Mouse (Mus musculus) hindbrain, embryonic 11.5 days (tissue): ENCODE measurements at regions not wholly inside any gene's neighbourhood (a gene's known extent, or its start where the extent isn't known, plus 50 kb on each side); places are given as distances from the start of the nearest gene placed in this dataset.

Experiments used
- ATAC-seq: fragments of 200-750 bp; cut with Nextera tagmentation; 2 replicates; pipeline ENCODE4 v1.8.0; 2017; ENCODE audit warnings: mild to moderate bottlenecking, moderate TSS enrichment, moderate library complexity; ENCODE audit not compliant: low FRiP score
- DNase-seq: peaks from one replicate; pipeline ENCODE4 v3.0.0-alpha.2; 2015; ENCODE audit warnings: low spot score
- H3K27ac ChIP-seq: fragments of 300-500 bp; sonication (generic); 2 replicates; pipeline ENCODE4 v1.5.1; 2014; ENCODE audit warnings: mild to moderate bottlenecking, low read depth, low read length
- H3K27me3 ChIP-seq: fragments of 300-500 bp; sonication (generic); 2 replicates; pipeline ENCODE4 v1.6.1; 2014; ENCODE audit warnings: mild to moderate bottlenecking, low read length, moderate library complexity, mixed read lengths; ENCODE audit not compliant: control insufficient read depth, insufficient read depth
- H3K36me3 ChIP-seq: fragments of 300-500 bp; sonication (generic); 2 replicates; pipeline ENCODE4 v1.6.1; 2014; ENCODE audit warnings: mild to moderate bottlenecking, low read length, moderate library complexity, mixed read lengths; ENCODE audit not compliant: control insufficient read depth, insufficient read depth
- H3K4me1 ChIP-seq: fragments of 300-500 bp; sonication (generic); replicated peaks from 2 replicates; pipeline ENCODE4 v1.6.1; 2014; ENCODE audit warnings: low read length, mixed read lengths; ENCODE audit not compliant: control insufficient read depth, insufficient read depth
- H3K4me2 ChIP-seq: fragments of 300-500 bp; sonication (generic); replicated peaks from 2 replicates; pipeline ENCODE4 v1.6.1; 2014; ENCODE audit warnings: mild to moderate bottlenecking, low read depth, low read length
- H3K4me3 ChIP-seq: fragments of 300-500 bp; sonication (generic); 2 replicates; pipeline ENCODE4 v1.5.1; 2014; ENCODE audit warnings: low read depth, low read length
- H3K9ac ChIP-seq: fragments of 300-500 bp; sonication (generic); 2 replicates; pipeline ENCODE4 v1.6.1; 2014; ENCODE audit warnings: low read depth, low read length
- H3K9me3 ChIP-seq: fragments of 300-500 bp; sonication (generic); 2 replicates; pipeline ENCODE4 v1.6.1; 2016; ENCODE audit warnings: low read length; ENCODE audit not compliant: control insufficient read depth
- WGBS: fragments of 180-500 bp; shearing (Covaris S2); extraction: QIAGEN DNeasy Blood & Tissue Kit; methylation state at CpG from one replicate; pipeline ENCODE4 v1.1.7; 2014; 5-methylcytosine and 5-hydroxymethylcytosine counted together

DNA sequence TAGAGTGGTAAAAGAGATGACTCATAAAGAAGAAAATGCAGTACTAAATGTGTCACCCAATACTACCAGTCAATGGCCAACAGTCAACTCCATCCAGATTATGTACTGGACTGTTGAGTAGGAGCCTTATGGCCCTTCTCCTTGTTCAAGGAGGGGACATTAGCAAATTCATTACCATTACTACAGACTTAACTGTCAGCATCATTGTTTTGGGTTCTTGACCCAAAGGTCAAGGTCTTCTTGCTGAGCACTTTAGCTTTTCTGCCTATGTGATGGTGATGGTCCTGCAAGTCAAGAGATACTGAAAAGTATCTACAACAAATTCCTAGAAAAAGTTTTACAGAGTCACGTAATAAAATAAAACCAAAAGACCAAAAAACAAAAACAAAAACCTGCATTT lies 1251.4 kb downstream of the Gm37988 start:
- ATAC-seq (no peak), DNase-seq (no peak)
- H3K4me1 ChIP-seq = no peaks in the 10 kb centered on the region
- WGBS = 86% methylated on average over 1 of the region's 1 CpGs
- H3K4me3 ChIP-seq = no peak overlapping the region
- H3K9me3 ChIP-seq = no peaks in the 10 kb centered on the region
- no peak overlapping the region for H3K27ac ChIP-seq
- no peaks in the 10 kb centered on the region for H3K36me3 ChIP-seq
- no peak overlapping the region for H3K9ac ChIP-seq
- H3K4me2 ChIP-seq = no peak overlapping the region
- H3K27me3 ChIP-seq = no peaks in the 10 kb centered on the region

GRCm38 (mm10) chr1:6076543-6076942 lies 1268.9 kb downstream of the Gm37988 start:
- no peak for ATAC-seq
- Histone ChIP-seq H3K4me1 (no peaks in the 10 kb centered on the region), H3K36me3 (no peaks in the 10 kb centered on the region), H3K27ac (no peak overlapping the region), H3K4me2 (no peak overlapping the region), H3K27me3 (no peaks in the 10 kb centered on the region), H3K9me3 (no peaks in the 10 kb centered on the region), H3K9ac (no peak overlapping the region), H3K4me3 (no peak overlapping the region)
- 63% methylated on average over 4 of the region's 4 CpGs for WGBS
- DNase-seq = no peak

- Histone ChIP-seq H3K27me3 (no peaks in the 10 kb centered on the region), H3K9ac (no peak overlapping the region), H3K9me3 (no peaks in the 10 kb centered on the region), H3K27ac (no peak overlapping the region), H3K36me3 (no peaks in the 10 kb centered on the region), H3K4me2 (no peak overlapping the region), H3K4me3 (no peak overlapping the region), H3K4me1 (no peaks in the 10 kb centered on the region)
- 81% methylated on average over 2 of the region's 2 CpGs for WGBS
- no peak for DNase-seq
- ATAC-seq = no peak
These were observed 1274.2 kb downstream of the Gm37988 start for GRCm38 (mm10) chr1:6081876-6082275.

- Histone ChIP-seq H3K27me3 (no peaks in the 10 kb centered on the region), H3K36me3 (no peaks in the 10 kb centered on the region), H3K27ac (no peak overlapping the region), H3K4me3 (no peak overlapping the region), H3K4me2 (no peak overlapping the region), H3K9me3 (no peaks in the 10 kb centered on the region), H3K9ac (no peak overlapping the region), H3K4me1 (no peaks in the 10 kb centered on the region)
- no peak for DNase-seq
- WGBS = 78% methylated on average over 3 of the region's 3 CpGs
- no peak for ATAC-seq
These were observed 1286.7 kb downstream of the Gm37988 start for GRCm38 (mm10) chr1:6094162-6094934.

GRCm38 (mm10) chr1:6117557-6117956 lies 1309.9 kb downstream of the Gm37988 start:
- Histone ChIP-seq H3K27ac (no peak overlapping the region), H3K36me3 (no peaks in the 10 kb centered on the region), H3K9ac (no peak overlapping the region), H3K9me3 (no peaks in the 10 kb centered on the region), H3K4me3 (no peak overlapping the region), H3K4me1 (no peaks in the 10 kb centered on the region), H3K27me3 (no peaks in the 10 kb centered on the region), H3K4me2 (no peak overlapping the region)
- 65% methylated on average over 1 of the region's 1 CpGs for WGBS
- no peak for ATAC-seq
- DNase-seq = no peak

GRCm38 (mm10) chr1:6135066-6135465 lies 1327.4 kb downstream of the Gm37988 start:
- no peak overlapping the region for H3K27ac ChIP-seq
- H3K4me2 ChIP-seq = no peak overlapping the region
- ATAC-seq (peak; percentile 59; the same call in 1 of the 2 replicates), DNase-seq (peak; percentile 30)
- no peak overlapping the region for H3K9ac ChIP-seq
- H3K27me3 ChIP-seq = no peaks in the 10 kb centered on the region
- no peaks in the 10 kb centered on the region for H3K36me3 ChIP-seq
- WGBS = 30% methylated on average over 3 of the region's 3 CpGs
- no peak overlapping the region for H3K4me3 ChIP-seq
- H3K9me3 ChIP-seq = no peaks in the 10 kb centered on the region
- no peaks in the 10 kb centered on the region for H3K4me1 ChIP-seq

- no peak overlapping the region for H3K4me2 ChIP-seq
- no peak overlapping the region for H3K9ac ChIP-seq
- H3K36me3 ChIP-seq = no peaks in the 10 kb centered on the region
- H3K4me3 ChIP-seq = no peak overlapping the region
- H3K27me3 ChIP-seq = no peaks in the 10 kb centered on the region
- no peak overlapping the region for H3K27ac ChIP-seq
- DNase-seq (no peak), ATAC-seq (no peak)
- no peaks in the 10 kb centered on the region for H3K4me1 ChIP-seq
- 87% methylated on average over 4 of the region's 4 CpGs for WGBS
- no peaks in the 10 kb centered on the region for H3K9me3 ChIP-seq
These were observed 1332.6 kb downstream of the Gm37988 start for GRCm38 (mm10) chr1:6140245-6140644.

GRCm38 (mm10) chr1:6142816-6143215 lies 1335.1 kb downstream of the Gm37988 start:
- Histone ChIP-seq H3K9ac (no peak overlapping the region), H3K27me3 (no peaks in the 10 kb centered on the region), H3K4me2 (no peak overlapping the region), H3K27ac (no peak overlapping the region), H3K4me1 (no peaks in the 10 kb centered on the region), H3K36me3 (no peaks in the 10 kb centered on the region), H3K9me3 (no peaks in the 10 kb centered on the region), H3K4me3 (no peak overlapping the region)
- DNase-seq = no peak
- 39% methylated on average over 2 of the region's 2 CpGs for WGBS
- ATAC-seq = no peak

- H3K4me3 ChIP-seq = no peak overlapping the region
- H3K4me1 ChIP-seq = no peaks in the 10 kb centered on the region
- 70% methylated on average over 1 of the region's 1 CpGs for WGBS
- peak; percentile 22 for DNase-seq
- H3K27ac ChIP-seq = no peak overlapping the region
- H3K36me3 ChIP-seq = no peaks in the 10 kb centered on the region
- H3K27me3 ChIP-seq = no peaks in the 10 kb centered on the region
- no peaks in the 10 kb centered on the region for H3K9me3 ChIP-seq
- no peak overlapping the region for H3K9ac ChIP-seq
- no peak for ATAC-seq
- H3K4me2 ChIP-seq = no peak overlapping the region
These were observed 1336.2 kb downstream of the Gm37988 start for GRCm38 (mm10) chr1:6143891-6144290.
